Mouse (Mus musculus) ES-E14 (cell line): ENCODE results near the gene Pitpnc1.

ENCODE experiments used
- CHD2 ChIP-seq: IDR thresholded peaks from 2 replicates; pipeline ENCODE4 v1.6.1; 2014; ENCODE audit warnings: mild to moderate bottlenecking, low read depth, low read length, inconsistent platforms
- HCFC1 ChIP-seq: IDR thresholded peaks from 2 replicates; pipeline ENCODE4 v1.6.1; 2012; ENCODE audit warnings: low read length, inconsistent platforms, borderline replicate concordance; ENCODE audit not compliant: insufficient read depth
- MAFK ChIP-seq: IDR thresholded peaks from 2 replicates; pipeline ENCODE4 v1.6.1; 2014; ENCODE audit warnings: mild to moderate bottlenecking, low read depth, low read length, inconsistent platforms; ENCODE audit not compliant: insufficient read depth
- ZC3H11A ChIP-seq: IDR thresholded peaks from 2 replicates; pipeline ENCODE4 v1.6.1; 2012; ENCODE audit warnings: low read depth, mild to moderate bottlenecking, inconsistent platforms, low read length, borderline replicate concordance
- ZNF384 ChIP-seq: IDR thresholded peaks from 2 replicates; pipeline ENCODE4 v1.6.1; 2012; ENCODE audit warnings: low read depth, low read length, inconsistent platforms

DNA sequence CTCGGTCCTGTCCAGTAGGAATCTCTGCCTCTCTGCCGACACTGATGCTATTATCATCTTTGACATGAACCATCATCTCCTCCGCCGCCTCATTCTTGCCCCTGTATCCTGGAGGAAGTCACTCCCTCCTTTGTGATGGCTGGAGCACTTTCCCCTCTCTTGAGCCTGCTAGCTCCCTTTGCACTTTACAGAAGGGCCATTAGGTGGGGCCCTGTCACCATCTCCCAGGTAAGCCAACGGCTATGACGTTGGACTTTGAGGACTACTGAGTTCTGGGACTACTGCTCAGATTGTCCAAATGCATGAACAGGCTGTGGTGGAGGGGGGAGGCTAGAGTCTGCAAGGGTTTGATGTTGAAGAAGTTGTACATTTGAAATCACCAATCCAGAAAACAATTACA is 194.6 kb downstream of the Pitpnc1 start:
- no peak for TF ChIP-seq CHD2
- TF ChIP-seq MAFK = no peak
- TF ChIP-seq HCFC1 = no peak
- no peak for TF ChIP-seq ZNF384
- peak; percentile 65 for TF ChIP-seq ZC3H11A
